Mouse (Mus musculus) limb, embryonic 14.5 days (tissue): Measurements from ENCODE around the gene Rab39. TPM values are rescaled to one million over a fixed set of nuclear protein-coding genes. Genes with fewer than 3 reads are reported as not detected.

Experiments
- ATAC-seq: fragments of 200-750 bp; cut with Nextera tagmentation; 2 replicates; pipeline ENCODE4 v1.8.0; 2017; ENCODE audit warnings: low read depth, moderate number of reproducible peaks, moderate TSS enrichment; ENCODE audit not compliant: low FRiP score
- DNase-seq: peaks from one replicate; pipeline ENCODE4 v3.0.0-alpha.2; 2015; ENCODE audit warnings: low spot score
- H3K27ac ChIP-seq: fragments of 300-500 bp; sonication (generic); replicated peaks from 2 replicates; pipeline ENCODE4 v1.5.1; 2014; ENCODE audit warnings: low read depth, mild to moderate bottlenecking, low read length, moderate library complexity, mixed read lengths
- H3K27me3 ChIP-seq: fragments of 300-500 bp; sonication (generic); 2 replicates; pipeline ENCODE4 v1.6.1; 2014; ENCODE audit warnings: low read length, mixed read lengths; ENCODE audit not compliant: control insufficient read depth, insufficient read depth
- H3K36me3 ChIP-seq: fragments of 300-500 bp; sonication (generic); 2 replicates; pipeline ENCODE4 v1.6.1; 2014; ENCODE audit warnings: mild to moderate bottlenecking, low read length, moderate library complexity, mixed read lengths; ENCODE audit not compliant: control insufficient read depth, insufficient read depth
- H3K4me1 ChIP-seq: fragments of 300-500 bp; sonication (generic); 2 replicates; pipeline ENCODE4 v1.6.1; 2014; ENCODE audit warnings: antibody characterized with exemption, low read length, mixed read lengths; ENCODE audit not compliant: control insufficient read depth, insufficient read depth
- H3K4me2 ChIP-seq: fragments of 300-500 bp; sonication (generic); replicated peaks from 2 replicates; pipeline ENCODE4 v1.6.1; 2014; ENCODE audit warnings: low read depth, mild to moderate bottlenecking, low read length, moderate library complexity; ENCODE audit not compliant: severe bottlenecking
- H3K4me3 ChIP-seq: fragments of 300-500 bp; sonication (generic); replicated peaks from 2 replicates; pipeline ENCODE4 v1.5.1; 2014; ENCODE audit warnings: low read length
- H3K9ac ChIP-seq: fragments of 300-500 bp; sonication (generic); 2 replicates; pipeline ENCODE4 v1.6.1; 2014; ENCODE audit warnings: mild to moderate bottlenecking, low read depth, low read length, moderate library complexity; ENCODE audit not compliant: severe bottlenecking
- H3K9me3 ChIP-seq: fragments of 300-500 bp; sonication (generic); 2 replicates; pipeline ENCODE4 v1.6.1; 2016; ENCODE audit warnings: low read length; ENCODE audit not compliant: control insufficient read depth
- POLR2A ChIP-seq: fragments of 200-500 bp; IDR thresholded peaks from 2 replicates; pipeline ENCODE4 v1.8.0; 2012; ENCODE audit warnings: inconsistent platforms, mild to moderate bottlenecking, moderate library complexity, borderline replicate concordance; ENCODE audit not compliant: insufficient read depth, insufficient read length; ENCODE audit errors: extremely low read depth
- WGBS: fragments of 180-500 bp; shearing (Covaris S2); extraction: QIAGEN DNeasy Blood & Tissue Kit; methylation state at CpG from one replicate; pipeline ENCODE4 v1.1.7; 2014; 5-methylcytosine and 5-hydroxymethylcytosine counted together
- polyA plus RNA-seq, 2 experiments: library from polyadenylated mRNA; depleted of rRNA in 1 of 2; stranded (reverse) in 1 of 2; unstranded in 1 of 2; fragments of >200 nt; fragmentation: Nextera tagmentation in 1 of 2; extraction: Ambion mirVana in 1 of 2; gene quantifications; 2 replicates each; pipeline versions ENCODE4 v1.2.1 to v1.2.3; 2012 to 2014

Gene Rab39
- polyA plus RNA-seq, 2 experiments, result 0.25 to 0.81 TPM

DNA sequence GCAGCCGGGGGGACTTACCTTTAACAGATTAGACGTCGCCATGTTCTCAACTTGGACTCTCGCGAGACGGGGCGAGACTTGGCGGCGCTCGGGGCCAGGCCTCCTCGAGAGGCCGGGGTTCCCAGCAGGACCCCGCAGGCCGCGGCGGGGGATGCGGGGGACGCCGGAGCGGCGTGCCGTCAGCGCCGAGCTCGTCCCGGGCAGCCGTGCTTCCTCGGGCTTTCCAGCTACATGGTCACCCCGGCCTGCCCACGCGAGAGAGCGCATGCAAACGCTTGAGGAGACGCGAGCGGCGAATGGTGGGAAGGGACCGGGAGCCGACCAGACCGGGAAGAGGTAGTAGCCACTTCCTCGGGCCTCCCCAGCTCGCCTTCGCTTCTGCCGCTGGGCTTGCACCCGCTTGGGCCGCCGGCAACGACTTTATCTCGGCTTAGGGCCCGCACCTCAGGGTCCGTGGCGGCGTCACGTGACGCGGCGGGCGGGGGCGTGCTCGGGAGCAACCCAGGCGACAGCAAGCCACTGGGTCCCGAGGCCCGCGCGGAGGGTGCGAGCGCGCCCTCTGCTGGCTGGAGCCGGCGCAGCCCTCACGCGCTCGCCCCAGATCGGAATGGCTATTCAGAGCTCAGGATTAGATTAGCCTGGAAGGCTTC, 38.9 kb downstream of the Rab39 start:
- Histone ChIP-seq H3K36me3 (no peaks in the 10 kb centered on the region), H3K27ac (peak overlapping the region; percentile 97), H3K9ac (peak overlapping the region; percentile 99), H3K27me3 (no peaks in the 10 kb centered on the region), H3K4me2 (peak overlapping the region; percentile 87; the same call in 1 of the 2 replicates), H3K4me3 (peak overlapping the region; percentile 93), H3K4me1 (peaks cover 15% of the 10 kb centered on the region), H3K9me3 (no peaks in the 10 kb centered on the region)
- peak; percentile 82; the same call in 1 of the 2 replicates for TF ChIP-seq POLR2A
- ATAC-seq, result peak; percentile 96
- WGBS, result under 1% methylated on average over 51 of the region's 74 CpGs
- peak; percentile 82 for DNase-seq

- under 1% methylated on average over 28 of the region's 28 CpGs for WGBS
- no peaks in the 10 kb centered on the region for H3K9me3 ChIP-seq
- H3K36me3 ChIP-seq, result no peaks in the 10 kb centered on the region
- H3K9ac ChIP-seq, result peak overlapping the region; percentile 99
- H3K4me3 ChIP-seq, result peak overlapping the region; percentile 93
- DNase-seq (peak; percentile 8), ATAC-seq (peak; percentile 16)
- H3K27ac ChIP-seq, result peak overlapping the region; percentile 97
- peaks cover 15% of the 10 kb centered on the region for H3K4me1 ChIP-seq
- no peak for TF ChIP-seq POLR2A
- peak overlapping the region; percentile 87 for H3K4me2 ChIP-seq
- H3K27me3 ChIP-seq, result no peaks in the 10 kb centered on the region
Measured at GRCm38 (mm10) chr9:53666665-53667019, 39.4 kb downstream of the Rab39 start.

DNA sequence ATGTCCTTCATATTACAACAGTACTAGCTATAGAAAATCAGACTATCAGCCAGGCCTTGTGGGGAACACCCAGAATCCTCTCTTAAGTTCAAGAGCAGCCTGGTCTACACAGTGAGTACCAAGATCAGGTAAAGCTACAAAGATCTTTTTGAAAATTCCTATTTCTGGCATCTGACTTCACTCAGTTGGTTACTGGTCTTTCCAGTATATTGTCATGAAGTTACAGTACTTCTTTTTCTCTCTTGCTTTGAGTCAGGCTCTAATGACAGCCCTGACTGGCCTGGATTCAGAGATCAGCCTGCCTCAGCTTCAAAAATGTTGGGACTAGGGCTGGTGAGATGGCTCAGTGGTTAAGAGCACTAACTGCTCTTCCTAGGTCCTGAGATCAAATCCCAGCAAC, 40.6 kb downstream of the Rab39 start:
- H3K27me3 ChIP-seq, result no peaks in the 10 kb centered on the region
- ATAC-seq (no peak), DNase-seq (no peak)
- TF ChIP-seq POLR2A, result no peak
- no peak overlapping the region for H3K27ac ChIP-seq
- H3K4me3 ChIP-seq, result no peak overlapping the region
- peak overlapping the region; percentile 87; the same call in 1 of the 2 replicates for H3K4me2 ChIP-seq
- H3K36me3 ChIP-seq, result no peaks in the 10 kb centered on the region
- peaks cover 15% of the 10 kb centered on the region for H3K4me1 ChIP-seq
- no peak overlapping the region for H3K9ac ChIP-seq
- no peaks in the 10 kb centered on the region for H3K9me3 ChIP-seq

- Histone ChIP-seq H3K9ac (no peak overlapping the region), H3K4me2 (no peak overlapping the region), H3K4me1 (peaks cover 15% of the 10 kb centered on the region), H3K27ac (no peak overlapping the region), H3K27me3 (no peaks in the 10 kb centered on the region), H3K9me3 (no peaks in the 10 kb centered on the region), H3K4me3 (no peak overlapping the region), H3K36me3 (no peaks in the 10 kb centered on the region)
- 72% methylated on average over 2 of the region's 2 CpGs for WGBS
- DNase-seq (no peak), ATAC-seq (no peak)
- TF ChIP-seq POLR2A, result no peak
Measured at GRCm38 (mm10) chr9:53664819-53665218, 41.2 kb downstream of the Rab39 start.

DNA sequence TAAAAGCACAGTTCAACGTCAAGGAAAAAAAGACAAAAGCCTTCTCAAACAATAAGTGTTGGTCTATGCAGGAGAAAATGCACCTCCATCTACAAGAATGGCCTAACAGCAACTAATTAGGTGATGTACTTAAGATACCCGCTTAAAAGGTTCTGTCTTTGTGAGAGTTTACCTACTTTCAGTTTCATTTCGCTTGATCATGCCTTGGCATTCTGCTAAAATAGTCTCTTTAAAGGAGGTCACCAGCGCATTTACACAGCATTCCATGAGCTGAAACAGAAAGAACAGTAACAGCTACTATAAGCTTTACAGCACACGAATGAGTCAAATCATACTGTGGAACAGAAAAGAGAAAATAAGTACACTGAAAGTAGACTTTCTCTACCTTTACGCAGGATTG, 71.2 kb downstream of the Rab39 start:
- Histone ChIP-seq H3K4me2 (no peak overlapping the region), H3K27me3 (no peaks in the 10 kb centered on the region), H3K4me1 (no peaks in the 10 kb centered on the region), H3K4me3 (no peak overlapping the region), H3K36me3 (peaks cover 84% of the 10 kb centered on the region), H3K9ac (no peak overlapping the region), H3K9me3 (no peaks in the 10 kb centered on the region), H3K27ac (no peak overlapping the region)
- DNase-seq (no peak), ATAC-seq (no peak)
- 96% methylated on average over 6 of the region's 6 CpGs for WGBS
- TF ChIP-seq POLR2A, result no peak

Other genes starting within 250 kb of the Rab39 start
- gene Atm, start 169.5 kb downstream of the Rab39 start, polyA plus RNA-seq (2012; rRNA removed), result 6.4 and 11.0 TPM in 2 replicates
- gene Atm, start 169.5 kb downstream of the Rab39 start, polyA plus RNA-seq (2014; fragmentation: Nextera tagmentation; extraction: Ambion mirVana), result 12.5 and 15.6 TPM in 2 replicates
- gene Npat, start 169.2 kb downstream of the Rab39 start, polyA plus RNA-seq (2012; rRNA removed), result 12.8 and 15.1 TPM in 2 replicates
- 21.1 and 23.1 TPM in 2 replicates for gene Npat, start 169.2 kb downstream of the Rab39 start, polyA plus RNA-seq (2014; fragmentation: Nextera tagmentation; extraction: Ambion mirVana)
- gene Acat1, start 95.8 kb downstream of the Rab39 start, polyA plus RNA-seq (2012; rRNA removed), result 70.7 and 105 TPM in 2 replicates
- gene Acat1, start 95.8 kb downstream of the Rab39 start, polyA plus RNA-seq (2014; fragmentation: Nextera tagmentation; extraction: Ambion mirVana), result 154 and 166 TPM in 2 replicates
- 12.0 and 13.4 TPM in 2 replicates for gene Cul5, start 36.2 kb downstream of the Rab39 start, polyA plus RNA-seq (2012; rRNA removed)
- gene Cul5, start 36.2 kb downstream of the Rab39 start, polyA plus RNA-seq (2014; fragmentation: Nextera tagmentation; extraction: Ambion mirVana), result 42.4 and 45.5 TPM in 2 replicates
- 3.5 and 4.1 TPM in 2 replicates for gene Slc35f2, start 65.3 kb upstream of the Rab39 start, polyA plus RNA-seq (2012; rRNA removed)
- gene Slc35f2, start 65.3 kb upstream of the Rab39 start, polyA plus RNA-seq (2014; fragmentation: Nextera tagmentation; extraction: Ambion mirVana), result 4.1 and 4.5 TPM in 2 replicates
- gene Sln, start 143.9 kb upstream of the Rab39 start, polyA plus RNA-seq (2012; rRNA removed), result 33.4 and 43.9 TPM in 2 replicates
- gene Sln, start 143.9 kb upstream of the Rab39 start, polyA plus RNA-seq (2014; fragmentation: Nextera tagmentation; extraction: Ambion mirVana), result 67.8 and 100 TPM in 2 replicates